Mouse (Mus musculus): ENCODE measurements around the gene Tmem234. TPM values are rescaled to one million over a fixed set of nuclear protein-coding genes. Genes with fewer than 3 reads are reported as not detected.

Tmem234 gene
- polyA plus RNA-seq, 2 experiments: 179 to 191 TPM

- Histone ChIP-seq H3K4me3 (replicated peaks; ENCODE audit: low read length) (no peak overlapping the region), H3K4me2 (replicated peaks; ENCODE audit: low read depth, low read length, severe bottlenecking) (no peak overlapping the region), H3K9ac (ENCODE audit: low read depth, low read length, severe bottlenecking) (no peak overlapping the region), H3K9me3 (ENCODE audit: control insufficient read depth, low read length) (no peaks in the 10 kb centered on the region), H3K27me3 (ENCODE audit: control insufficient read depth, insufficient read depth, low read length) (no peaks in the 10 kb centered on the region), H3K27ac (replicated peaks; ENCODE audit: low read depth, low read length) (no peak overlapping the region), H3K36me3 (ENCODE audit: control insufficient read depth, insufficient read depth, low read length) (no peaks in the 10 kb centered on the region), H3K4me1 (ENCODE audit: control insufficient read depth, insufficient read depth, low read length) (no peaks in the 10 kb centered on the region)
- DNase-seq (ENCODE audit: low spot score): no peak
- ATAC-seq (ENCODE audit: low FRiP score, low read depth): no peak
- no peak for TF ChIP-seq POLR2A (IDR thresholded peaks at IDR 0.05; ENCODE audit: borderline replicate concordance, extremely low read depth, insufficient read depth, insufficient read length)
- WGBS: 76% methylated on average over 6 of the region's 6 CpGs
Measured at GRCm38 (mm10) chr4:129565139-129565538, 35.3 kb upstream of the Tmem234 start.

GRCm38 (mm10) chr4:129568366-129568765, 32.1 kb upstream of the Tmem234 start:
- no peaks in the 10 kb centered on the region for H3K36me3 ChIP-seq (ENCODE audit: control insufficient read depth, insufficient read depth, low read length)
- H3K4me2 ChIP-seq (replicated peaks; ENCODE audit: low read depth, low read length, severe bottlenecking): no peak overlapping the region
- no peak for DNase-seq (ENCODE audit: low spot score)
- ATAC-seq (ENCODE audit: low FRiP score, low read depth): no peak
- H3K4me3 ChIP-seq (replicated peaks; ENCODE audit: low read length): no peak overlapping the region
- TF ChIP-seq POLR2A (IDR thresholded peaks at IDR 0.05; ENCODE audit: borderline replicate concordance, extremely low read depth, insufficient read depth, insufficient read length): no peak
- H3K27me3 ChIP-seq (ENCODE audit: control insufficient read depth, insufficient read depth, low read length): no peaks in the 10 kb centered on the region
- WGBS: 86% methylated on average over 7 of the region's 7 CpGs
- no peak overlapping the region for H3K27ac ChIP-seq (replicated peaks; ENCODE audit: low read depth, low read length)
- no peak overlapping the region for H3K9ac ChIP-seq (ENCODE audit: low read depth, low read length, severe bottlenecking)
- no peaks in the 10 kb centered on the region for H3K4me1 ChIP-seq (ENCODE audit: control insufficient read depth, insufficient read depth, low read length)
- no peaks in the 10 kb centered on the region for H3K9me3 ChIP-seq (ENCODE audit: control insufficient read depth, low read length)

- Histone ChIP-seq H3K9ac (ENCODE audit: low read depth, low read length, severe bottlenecking) (no peak overlapping the region), H3K27me3 (ENCODE audit: control insufficient read depth, insufficient read depth, low read length) (no peaks in the 10 kb centered on the region), H3K27ac (replicated peaks; ENCODE audit: low read depth, low read length) (no peak overlapping the region), H3K9me3 (ENCODE audit: control insufficient read depth, low read length) (no peaks in the 10 kb centered on the region), H3K36me3 (ENCODE audit: control insufficient read depth, insufficient read depth, low read length) (no peaks in the 10 kb centered on the region), H3K4me3 (replicated peaks; ENCODE audit: low read length) (no peak overlapping the region), H3K4me1 (ENCODE audit: control insufficient read depth, insufficient read depth, low read length) (no peaks in the 10 kb centered on the region; the same call in 1 of the 2 replicates), H3K4me2 (replicated peaks; ENCODE audit: low read depth, low read length, severe bottlenecking) (no peak overlapping the region)
- 85% methylated on average over 6 of the region's 6 CpGs for WGBS
- DNase-seq (ENCODE audit: low spot score): no peak
- ATAC-seq (ENCODE audit: low FRiP score, low read depth): no peak
- no peak for TF ChIP-seq POLR2A (IDR thresholded peaks at IDR 0.05; ENCODE audit: borderline replicate concordance, extremely low read depth, insufficient read depth, insufficient read length)
Measured at GRCm38 (mm10) chr4:129570028-129570427, 30.4 kb upstream of the Tmem234 start.

- DNase-seq (ENCODE audit: low spot score): no peak
- no peak overlapping the region for H3K9ac ChIP-seq (ENCODE audit: low read depth, low read length, severe bottlenecking)
- H3K4me3 ChIP-seq (replicated peaks; ENCODE audit: low read length): no peak overlapping the region
- no peak overlapping the region for H3K4me2 ChIP-seq (replicated peaks; ENCODE audit: low read depth, low read length, severe bottlenecking)
- no peaks in the 10 kb centered on the region; the same call in 1 of the 2 replicates for H3K4me1 ChIP-seq (ENCODE audit: control insufficient read depth, insufficient read depth, low read length)
- TF ChIP-seq POLR2A (IDR thresholded peaks at IDR 0.05; ENCODE audit: borderline replicate concordance, extremely low read depth, insufficient read depth, insufficient read length): no peak
- 70% methylated on average over 8 of the region's 8 CpGs for WGBS
- H3K9me3 ChIP-seq (ENCODE audit: control insufficient read depth, low read length): no peaks in the 10 kb centered on the region
- H3K36me3 ChIP-seq (ENCODE audit: control insufficient read depth, insufficient read depth, low read length): no peaks in the 10 kb centered on the region
- ATAC-seq (ENCODE audit: low FRiP score, low read depth): no peak
- H3K27me3 ChIP-seq (ENCODE audit: control insufficient read depth, insufficient read depth, low read length): no peaks in the 10 kb centered on the region
- H3K27ac ChIP-seq (replicated peaks; ENCODE audit: low read depth, low read length): no peak overlapping the region
Measured at GRCm38 (mm10) chr4:129571551-129572084, 28.9 kb upstream of the Tmem234 start.

- Histone ChIP-seq H3K4me1 (ENCODE audit: control insufficient read depth, insufficient read depth, low read length) (no peaks in the 10 kb centered on the region; the same call in 1 of the 2 replicates), H3K9me3 (ENCODE audit: control insufficient read depth, low read length) (no peaks in the 10 kb centered on the region), H3K9ac (ENCODE audit: low read depth, low read length, severe bottlenecking) (no peak overlapping the region), H3K27me3 (ENCODE audit: control insufficient read depth, insufficient read depth, low read length) (no peaks in the 10 kb centered on the region), H3K27ac (replicated peaks; ENCODE audit: low read depth, low read length) (no peak overlapping the region), H3K36me3 (ENCODE audit: control insufficient read depth, insufficient read depth, low read length) (no peaks in the 10 kb centered on the region), H3K4me2 (replicated peaks; ENCODE audit: low read depth, low read length, severe bottlenecking) (no peak overlapping the region), H3K4me3 (replicated peaks; ENCODE audit: low read length) (no peak overlapping the region)
- no peak for TF ChIP-seq POLR2A (IDR thresholded peaks at IDR 0.05; ENCODE audit: borderline replicate concordance, extremely low read depth, insufficient read depth, insufficient read length)
- DNase-seq (ENCODE audit: low spot score): no peak
- 84% methylated on average over 13 of the region's 13 CpGs for WGBS
- no peak for ATAC-seq (ENCODE audit: low FRiP score, low read depth)
Measured at GRCm38 (mm10) chr4:129572236-129573092, 28.0 kb upstream of the Tmem234 start.

Measured in limb, embryonic 14.5 days (tissue).